Mouse (Mus musculus) lung, postnatal 0 days (tissue): ENCODE measurements around the gene Tnfaip8l3.

Experiments
- CTCF ChIP-seq: IDR thresholded peaks from 2 replicates; pipeline ENCODE4 v1.5.1; 2016; ENCODE audit warnings: antibody characterized with exemption, mild to moderate bottlenecking
- EP300 ChIP-seq: IDR thresholded peaks from 2 replicates; pipeline ENCODE4 v1.6.1; 2016; ENCODE audit warnings: antibody characterized with exemption, mild to moderate bottlenecking, control low read depth

- no peak for TF ChIP-seq CTCF
- TF ChIP-seq EP300 = no peak
These were observed 25.1 kb downstream of the Tnfaip8l3 start for GRCm38 (mm10) chr9:54043067-54043466.
